Mouse (Mus musculus): ENCODE data around the gene Fcnb.

The Fcnb gene

DNA sequence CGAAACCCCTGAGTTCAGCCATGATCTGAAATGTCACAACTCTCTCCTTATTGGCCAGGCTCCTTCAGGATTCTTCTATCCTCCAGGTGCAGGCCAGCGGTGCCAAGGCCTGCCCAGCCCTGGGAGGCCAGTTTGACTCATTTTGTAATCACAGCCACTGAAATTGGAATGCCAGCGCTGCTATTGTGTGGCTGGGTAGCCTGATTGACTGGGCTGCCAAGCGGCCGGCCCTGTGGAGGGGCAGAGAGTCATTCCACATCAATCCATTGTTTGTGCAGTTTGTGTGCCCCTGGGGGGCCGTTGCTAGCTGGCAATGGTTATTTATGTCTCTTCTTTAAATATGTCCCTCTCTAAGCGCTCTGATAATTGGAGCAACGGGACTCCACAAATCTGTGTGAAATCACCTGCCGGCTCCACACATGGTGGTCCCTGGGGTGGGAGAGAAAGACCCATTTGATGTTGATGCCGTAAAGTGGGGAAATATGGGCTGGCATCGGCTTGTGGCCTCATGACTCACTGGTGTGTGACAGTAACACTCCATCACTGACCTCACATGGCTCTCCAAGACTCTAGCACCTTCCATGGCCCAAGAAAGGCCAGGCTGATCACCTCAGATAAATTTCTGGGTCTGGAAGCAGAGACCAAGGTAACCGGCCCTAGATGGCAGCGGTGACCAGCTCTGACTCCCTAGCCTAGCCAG is 50.5 kb downstream of the Fcnb start:
- DNase-seq (ENCODE audit: extremely low spot score, low read depth, low spot score): no peak

DNA sequence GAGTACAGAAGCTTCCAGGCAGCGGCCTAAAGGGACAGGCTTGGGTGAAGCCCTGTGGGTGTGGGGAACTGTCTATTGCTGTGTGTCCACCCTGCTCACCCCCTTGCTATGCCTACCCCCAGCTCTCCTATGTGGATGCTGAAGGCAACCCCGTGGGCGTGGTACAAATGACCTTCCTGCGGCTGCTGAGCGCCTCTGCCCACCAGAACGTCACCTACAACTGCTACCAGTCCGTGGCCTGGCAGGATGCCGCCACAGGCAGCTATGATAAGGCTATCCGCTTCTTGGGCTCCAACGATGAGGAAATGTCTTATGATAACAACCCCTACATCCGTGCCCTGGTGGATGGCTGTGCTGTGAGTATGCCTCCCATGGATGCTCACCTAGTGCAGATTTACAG is 52.2 kb downstream of the Fcnb start:
- no peak for DNase-seq (ENCODE audit: extremely low spot score, low read depth, low spot score)

DNA sequence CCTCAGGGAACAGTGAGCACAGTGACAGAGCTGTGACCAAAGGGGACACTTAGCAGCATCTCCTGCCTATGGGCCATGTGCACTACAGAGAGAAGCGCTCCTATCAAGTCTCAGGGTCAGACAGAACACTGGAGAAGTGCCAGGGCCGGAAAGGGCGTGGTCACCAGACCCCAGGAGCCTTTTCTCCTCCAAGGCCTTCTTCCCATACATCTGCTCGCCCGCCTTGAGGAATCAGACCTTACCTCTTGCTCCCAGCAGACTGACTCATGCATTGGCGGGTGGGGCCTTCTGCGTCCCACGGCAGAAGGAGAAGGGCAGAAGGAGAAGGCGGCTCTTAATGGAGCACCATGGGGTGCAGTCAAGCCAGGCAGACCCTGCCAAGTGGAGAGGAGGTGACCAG is 52.8 kb downstream of the Fcnb start:
- DNase-seq (ENCODE audit: extremely low spot score, low read depth, low spot score): no peak
